Mouse (Mus musculus): Measurements from ENCODE around the gene Evi2a.

GRCm38 (mm10) chr11:79511970-79512369, 18.4 kb downstream of the Evi2a start:
- no peak for TF ChIP-seq GATA1 (IDR thresholded peaks at IDR 0.05; ENCODE audit: borderline replicate concordance, low read length)
- TF ChIP-seq FLI1 (IDR thresholded peaks at IDR 0.05; ENCODE audit: low read length), result no peak

Measured in megakaryocyte, embryonic 14.5 days (primary cell).